Mouse (Mus musculus) thymus, adult 18-20 months (tissue): ENCODE measurements around the gene Whrn.

ENCODE experiments used
- DNase-seq, 2 experiments: peaks; one replicate each; pipeline ENCODE4 v3.0.0; 2022; ENCODE audit warnings: mixed read lengths in 2 of 2

The Whrn gene

GRCm38 (mm10) chr4:63495915-63496278, at the start of gene Whrn:
TSS of gene Whrn (minus strand) at chr4:63495991.
- DNase-seq, result peak; percentile 81 to 90

- DNase-seq, result no peak
Measured at GRCm38 (mm10) chr4:63545231-63545958, 49.6 kb upstream of the Whrn start.

- peak; percentile 94 to 97 for DNase-seq
Measured at GRCm38 (mm10) chr4:63544494-63545230, 48.9 kb upstream of the Whrn start, which contains the start of gene Atp6v1g1. TSS of gene Atp6v1g1 (plus strand) at chr4:63544772.

- peak; percentile 19 to 53 for DNase-seq
Measured at GRCm38 (mm10) chr4:63543746-63544493, 48.1 kb upstream of the Whrn start.

GRCm38 (mm10) chr4:63542209-63542608, 46.4 kb upstream of the Whrn start:
- no peak for DNase-seq

- DNase-seq, result no peak
Measured at GRCm38 (mm10) chr4:63537602-63538001, 41.8 kb upstream of the Whrn start.

GRCm38 (mm10) chr4:63530409-63530808, 34.6 kb upstream of the Whrn start:
- DNase-seq, result no peak

- no peak for DNase-seq
Measured at GRCm38 (mm10) chr4:63528946-63529345, 33.2 kb upstream of the Whrn start.

GRCm38 (mm10) chr4:63525514-63525913, 29.7 kb upstream of the Whrn start:
- DNase-seq, result no peak

GRCm38 (mm10) chr4:63521813-63522419, 26.1 kb upstream of the Whrn start:
- DNase-seq, result no peak

- DNase-seq, result no peak
Measured at GRCm38 (mm10) chr4:63515021-63515420, 19.2 kb upstream of the Whrn start.

GRCm38 (mm10) chr4:63514454-63514984, 18.7 kb upstream of the Whrn start:
- DNase-seq, result no peak

GRCm38 (mm10) chr4:63512921-63513320, 17.1 kb upstream of the Whrn start:
- DNase-seq, result no peak

GRCm38 (mm10) chr4:63508232-63508631, 12.4 kb upstream of the Whrn start:
- peak; percentile 55 to 63 for DNase-seq

GRCm38 (mm10) chr4:63507478-63507877, 11.7 kb upstream of the Whrn start:
- no peak for DNase-seq

GRCm38 (mm10) chr4:63503949-63504348, 8.2 kb upstream of the Whrn start:
- no peak for DNase-seq

GRCm38 (mm10) chr4:63501050-63501449, 5.3 kb upstream of the Whrn start:
- no peak for DNase-seq

GRCm38 (mm10) chr4:63498346-63498745, 2.6 kb upstream of the Whrn start:
- no peak for DNase-seq

GRCm38 (mm10) chr4:63496312-63496711, 521 bp upstream of the Whrn start:
- no peak for DNase-seq

GRCm38 (mm10) chr4:63494967-63495914, 550 bp downstream of the Whrn start:
- DNase-seq, result peak; percentile 62 to 64

GRCm38 (mm10) chr4:63494401-63494966, 1.3 kb downstream of the Whrn start:
- DNase-seq, result no peak
